Mouse (Mus musculus) MEL (cell line): ENCODE results near the gene Fbxw11. TPM values are rescaled to one million over a fixed set of nuclear protein-coding genes. Genes with fewer than 3 reads are reported as not detected.

Experiments used
- DNase-seq: peaks from one replicate; pipeline ENCODE4 v3.0.0; 2011; ENCODE audit warnings: low read depth, low spot score
- H3K27ac ChIP-seq: 2 replicates; pipeline ENCODE4 v1.5.1; 2012; ENCODE audit warnings: low read depth, mild to moderate bottlenecking, control low read depth, low read length, moderate library complexity; ENCODE audit not compliant: control insufficient read depth
- H3K27me3 ChIP-seq, 2 experiments: fragments of 150-350 bp in 1 of 2; sonication (generic) in 1 of 2; 2 replicates each; pipeline ENCODE4 v1.6.1; 2012; ENCODE audit warnings: low read length in 2 of 2, mild to moderate bottlenecking in 2 of 2, improper control_type of control experiment in 1 of 2, moderate library complexity in 1 of 2; ENCODE audit not compliant: insufficient read depth in 2 of 2, control insufficient read depth in 1 of 2
- H3K36me3 ChIP-seq, 2 experiments: 2 replicates each; pipeline ENCODE4 v1.6.1; 2012 to 2014; ENCODE audit warnings: low read length in 2 of 2, improper control_type of control experiment in 1 of 2, inconsistent platforms in 1 of 2, mild to moderate bottlenecking in 1 of 2; ENCODE audit not compliant: insufficient read depth in 2 of 2, control insufficient read depth in 1 of 2
- H3K4me1 ChIP-seq, 2 experiments: fragments of 150-350 bp in 1 of 2; sonication (generic) in 1 of 2; 2 replicates each; pipeline ENCODE4 v1.6.1; 2012; ENCODE audit warnings: low read length in 2 of 2, improper control_type of control experiment in 1 of 2, mild to moderate bottlenecking in 1 of 2; ENCODE audit not compliant: insufficient read depth in 2 of 2, control insufficient read depth in 1 of 2
- H3K4me3 ChIP-seq, 2 experiments: fragments of 150-350 bp in 1 of 2; sonication (generic) in 1 of 2; 2 replicates each; pipeline ENCODE4 v1.5.1; 2012; ENCODE audit warnings: low read depth in 2 of 2, low read length in 2 of 2, mild to moderate bottlenecking in 2 of 2, moderate library complexity in 2 of 2, control low read depth in 1 of 2, improper control_type of control experiment in 1 of 2; ENCODE audit not compliant: control insufficient read depth in 1 of 2, insufficient read depth in 1 of 2
- H3K79me2 ChIP-seq: 2 replicates; pipeline ENCODE4 v1.6.1; 2012; ENCODE audit warnings: mild to moderate bottlenecking, low read length, moderate library complexity; ENCODE audit not compliant: control insufficient read depth, poor library complexity, insufficient read depth
- H3K9ac ChIP-seq: 2 replicates; pipeline ENCODE4 v1.6.1; 2012; ENCODE audit warnings: low read depth, mild to moderate bottlenecking, control low read depth, low read length, moderate library complexity; ENCODE audit not compliant: control insufficient read depth, poor library complexity, severe bottlenecking
- H3K9me3 ChIP-seq: fragments of 150-350 bp; sonication (generic); replicated peaks from 2 replicates; pipeline ENCODE4 v1.6.1; 2012; ENCODE audit warnings: mild to moderate bottlenecking, low read length, improper control_type of control experiment, moderate library complexity; ENCODE audit not compliant: insufficient read depth
- BHLHE40 ChIP-seq: IDR thresholded peaks from 2 replicates; pipeline ENCODE4 v1.6.1; 2012; ENCODE audit warnings: low read depth, mild to moderate bottlenecking, inconsistent platforms, low read length, improper control_type of control experiment, borderline replicate concordance
- CHD1 ChIP-seq: IDR thresholded peaks from 2 replicates; pipeline ENCODE4 v1.6.1; 2012; ENCODE audit warnings: low read depth, mild to moderate bottlenecking, inconsistent platforms, low read length, improper control_type of control experiment
- CHD2 ChIP-seq: IDR thresholded peaks from 2 replicates; pipeline ENCODE4 v1.6.1; 2011; ENCODE audit warnings: low read length, improper control_type of control experiment
- CTCF ChIP-seq, 3 experiments: IDR thresholded peaks in 2 of 3; conservative IDR thresholded peaks in 1 of 3; 2 replicates each; pipeline ENCODE4 v1.5.1; 2011 to 2012; ENCODE audit warnings: low read length in 3 of 3, low read depth in 2 of 3, mild to moderate bottlenecking in 2 of 3, improper control_type of control experiment in 1 of 3, inconsistent platforms in 1 of 3, mixed read lengths in 1 of 3, moderate library complexity in 1 of 3; ENCODE audit not compliant: control insufficient read depth in 1 of 3, insufficient read depth in 1 of 3, poor library complexity in 1 of 3, severe bottlenecking in 1 of 3
- E2F4 ChIP-seq: IDR thresholded peaks from 2 replicates; pipeline ENCODE4 v1.6.1; 2011; ENCODE audit warnings: low read depth, low read length, improper control_type of control experiment, borderline replicate concordance
- ELF1 ChIP-seq: IDR thresholded peaks from 2 replicates; pipeline ENCODE4 v1.6.1; 2014; ENCODE audit warnings: low read depth, mild to moderate bottlenecking, inconsistent platforms, low read length, improper control_type of control experiment, moderate library complexity
- EP300 ChIP-seq, 2 experiments: IDR thresholded peaks; 2 replicates each; pipeline ENCODE4 v1.6.1; 2011; ENCODE audit warnings: improper control_type of control experiment in 2 of 2, low read length in 2 of 2, low read depth in 1 of 2, mild to moderate bottlenecking in 1 of 2
- ETS1 ChIP-seq: IDR thresholded peaks from 2 replicates; pipeline ENCODE4 v1.6.1; 2012; ENCODE audit warnings: low read depth, mild to moderate bottlenecking, inconsistent platforms, low read length, improper control_type of control experiment, moderate library complexity
- GABPA ChIP-seq: IDR thresholded peaks from 2 replicates; pipeline ENCODE4 v1.6.1; 2012; ENCODE audit warnings: low read depth, mild to moderate bottlenecking, inconsistent platforms, low read length, improper control_type of control experiment, moderate library complexity
- JUND ChIP-seq: IDR thresholded peaks from 2 replicates; pipeline ENCODE4 v1.6.1; 2011; ENCODE audit warnings: low read depth, mild to moderate bottlenecking, improper control_type of control experiment, low read length
- KAT2A ChIP-seq: conservative IDR thresholded peaks from 2 replicates; pipeline ENCODE4 v1.6.1; 2012; ENCODE audit warnings: low read depth, low read length, improper control_type of control experiment, inconsistent platforms
- MAFK ChIP-seq: IDR thresholded peaks from 2 replicates; pipeline ENCODE4 v1.6.1; 2011; ENCODE audit warnings: low read depth, mild to moderate bottlenecking, low read length, improper control_type of control experiment, borderline replicate concordance
- MEF2A ChIP-seq: IDR thresholded peaks from 2 replicates; pipeline ENCODE4 v1.6.1; 2014; ENCODE audit warnings: low read depth, mild to moderate bottlenecking, inconsistent platforms, low read length, improper control_type of control experiment; ENCODE audit not compliant: poor library complexity, insufficient replicate concordance, severe bottlenecking; ENCODE audit errors: extremely low read depth
- MXI1 ChIP-seq: IDR thresholded peaks from 2 replicates; pipeline ENCODE4 v1.6.1; 2011; ENCODE audit warnings: mild to moderate bottlenecking, low read depth, low read length, improper control_type of control experiment
- MYB ChIP-seq: IDR thresholded peaks from 2 replicates; pipeline ENCODE4 v1.6.1; 2011; ENCODE audit warnings: mild to moderate bottlenecking, low read depth, low read length, improper control_type of control experiment
- NELFE ChIP-seq: IDR thresholded peaks from 2 replicates; pipeline ENCODE4 v1.6.1; 2011; ENCODE audit warnings: low read depth, low read length, improper control_type of control experiment
- NRF1 ChIP-seq: IDR thresholded peaks from 2 replicates; pipeline ENCODE4 v1.6.1; 2014; ENCODE audit warnings: low read depth, mild to moderate bottlenecking, inconsistent platforms, low read length, improper control_type of control experiment, moderate library complexity; ENCODE audit not compliant: poor library complexity, insufficient read depth, severe bottlenecking
- POLR2AphosphoS2 ChIP-seq: IDR thresholded peaks from 2 replicates; pipeline ENCODE4 v1.6.1; 2011; ENCODE audit warnings: low read length, improper control_type of control experiment
- SMC3 ChIP-seq: IDR thresholded peaks from 2 replicates; pipeline ENCODE4 v1.6.1; 2011; ENCODE audit warnings: low read depth, low read length, improper control_type of control experiment
- TBP ChIP-seq: IDR thresholded peaks from 2 replicates; pipeline ENCODE4 v1.8.0; 2011; ENCODE audit warnings: low read depth, low read length, improper control_type of control experiment
- TCF12 ChIP-seq: IDR thresholded peaks from 2 replicates; pipeline ENCODE4 v1.6.1; 2014; ENCODE audit warnings: low read depth, mild to moderate bottlenecking, inconsistent platforms, low read length, improper control_type of control experiment, moderate library complexity
- UBTF ChIP-seq: IDR thresholded peaks from 2 replicates; pipeline ENCODE4 v1.6.1; 2012; ENCODE audit warnings: low read depth, mild to moderate bottlenecking, inconsistent platforms, low read length, improper control_type of control experiment, moderate library complexity, borderline replicate concordance; ENCODE audit not compliant: insufficient read depth
- ZKSCAN1 ChIP-seq: IDR thresholded peaks from 2 replicates; pipeline ENCODE4 v1.6.1; 2012; ENCODE audit warnings: low read depth, mild to moderate bottlenecking, inconsistent platforms, low read length, improper control_type of control experiment, moderate library complexity
- ZNF384 ChIP-seq: IDR thresholded peaks from 2 replicates; pipeline ENCODE4 v1.6.1; 2012; ENCODE audit warnings: low read depth, mild to moderate bottlenecking, inconsistent platforms, low read length, improper control_type of control experiment
- polyA plus RNA-seq, 2 experiments: library from polyadenylated mRNA; stranded (reverse) in 1 of 2; unstranded in 1 of 2; fragments of >175 nt in 1 of 2; fragments of >200 nt in 1 of 2; gene quantifications; 2 replicates each; pipeline versions ENCODE4 v1.2.1 to v1.2.4; 2012; ENCODE audit warnings: low replicate concordance in 2 of 2, low read depth in 1 of 2; ENCODE audit not compliant: insufficient read length in 2 of 2, insufficient read depth in 1 of 2, missing spikeins in 1 of 2
- total RNA-seq: library from RNA; depleted of rRNA; stranded (reverse); fragments of 300-350 nt; gene quantifications from 2 replicates; pipeline ENCODE4 v1.2.3, GENCODE M21; 2012

Gene Fbxw11
- total and polyA plus RNA-seq, 3 experiments: 35.4 to 98.5 (median 53.5) TPM

DNA sequence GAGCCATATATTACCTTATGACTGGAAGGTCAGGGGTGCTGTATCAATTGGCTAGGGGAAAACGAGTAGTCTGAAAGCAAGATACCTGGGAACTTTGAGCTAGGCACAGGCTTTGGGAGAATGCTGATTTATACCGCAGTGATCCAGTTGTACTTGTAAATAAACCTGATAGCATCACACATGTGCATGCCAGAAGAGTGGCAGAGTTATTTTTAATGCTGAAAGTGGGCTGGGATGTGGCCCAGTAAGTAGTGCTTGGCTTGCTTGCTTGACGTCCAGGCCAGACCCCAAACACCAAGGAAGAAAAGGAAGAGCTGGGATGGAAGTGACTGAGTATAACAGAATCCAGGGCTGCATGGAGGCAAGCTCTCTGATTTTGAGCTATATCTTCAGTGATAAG, 59.0 kb downstream of the Fbxw11 start:
- Histone ChIP-seq H3K4me3 (no peak overlapping the region), H3K36me3 (peaks cover 0 to 23% of the 10 kb centered on the region in 2 experiments; a peak in 3 of 4 replicates), H3K9me3 (no peaks in the 10 kb centered on the region), H3K79me2 (peaks cover 38% of the 10 kb centered on the region), H3K27ac (no peak overlapping the region), H3K27me3 (no peaks in the 10 kb centered on the region), H3K9ac (no peak overlapping the region), H3K4me1 (peaks cover 11 to 16% of the 10 kb centered on the region in 2 experiments)
- TF ChIP-seq CHD2: no peak
- TF ChIP-seq TCF12: no peak
- TF ChIP-seq GABPA: no peak
- TF ChIP-seq EP300 (IDR thresholded peaks at IDR 0.05; ENCODE audit: low read depth in 1 of 2, low read length in 2 of 2): no peak
- no peak for TF ChIP-seq E2F4
- TF ChIP-seq MXI1: no peak
- no peak for TF ChIP-seq MAFK
- TF ChIP-seq JUND: no peak
- no peak for TF ChIP-seq UBTF
- TF ChIP-seq POLR2AphosphoS2: no peak
- no peak for TF ChIP-seq KAT2A
- TF ChIP-seq BHLHE40: no peak
- no peak for TF ChIP-seq MYB
- TF ChIP-seq CTCF (IDR thresholded peaks at IDR 0.05 in 2 of 3, conservative IDR thresholded peaks at IDR 0.05 in 1 of 3; ENCODE audit: control insufficient read depth in 1 of 3, insufficient read depth in 1 of 3, low read depth in 2 of 3, low read length in 3 of 3, poor library complexity in 1 of 3, severe bottlenecking in 1 of 3): no peak
- TF ChIP-seq CHD1: no peak
- TF ChIP-seq TBP: no peak
- no peak for DNase-seq

- peaks cover 31% of the 10 kb centered on the region for H3K79me2 ChIP-seq
- no peak overlapping the region for H3K4me3 ChIP-seq
- no peak overlapping the region for H3K9ac ChIP-seq
- H3K27me3 ChIP-seq: no peaks in the 10 kb centered on the region
- no peaks in the 10 kb centered on the region for H3K9me3 ChIP-seq
- H3K36me3 ChIP-seq: peaks cover 0 to 8% of the 10 kb centered on the region in 2 experiments; a peak in 2 of 4 replicates
- TF ChIP-seq UBTF (no peak), BHLHE40 (no peak), ZNF384 (no peak), NELFE (no peak), POLR2AphosphoS2 (no peak), NRF1 (no peak), MEF2A (no peak), CTCF (IDR thresholded peaks at IDR 0.05 in 2 of 3, conservative IDR thresholded peaks at IDR 0.05 in 1 of 3; ENCODE audit: control insufficient read depth in 1 of 3, insufficient read depth in 1 of 3, low read depth in 2 of 3, low read length in 3 of 3, poor library complexity in 1 of 3, severe bottlenecking in 1 of 3) (no peak), MYB (no peak), MXI1 (no peak), CHD2 (no peak), ELF1 (no peak), ETS1 (no peak), MAFK (no peak), SMC3 (no peak), ZKSCAN1 (no peak)
- no peak for DNase-seq
- no peak overlapping the region for H3K27ac ChIP-seq
- peaks cover 0 to 11% of the 10 kb centered on the region in 2 experiments; a peak in 3 of 4 replicates for H3K4me1 ChIP-seq
Observed at GRCm38 (mm10) chr11:32704241-32704890, 61.8 kb downstream of the Fbxw11 start.
